Comparison of ENCODE assay signal across 8 mouse cellular contexts in the genomic region with DNA sequence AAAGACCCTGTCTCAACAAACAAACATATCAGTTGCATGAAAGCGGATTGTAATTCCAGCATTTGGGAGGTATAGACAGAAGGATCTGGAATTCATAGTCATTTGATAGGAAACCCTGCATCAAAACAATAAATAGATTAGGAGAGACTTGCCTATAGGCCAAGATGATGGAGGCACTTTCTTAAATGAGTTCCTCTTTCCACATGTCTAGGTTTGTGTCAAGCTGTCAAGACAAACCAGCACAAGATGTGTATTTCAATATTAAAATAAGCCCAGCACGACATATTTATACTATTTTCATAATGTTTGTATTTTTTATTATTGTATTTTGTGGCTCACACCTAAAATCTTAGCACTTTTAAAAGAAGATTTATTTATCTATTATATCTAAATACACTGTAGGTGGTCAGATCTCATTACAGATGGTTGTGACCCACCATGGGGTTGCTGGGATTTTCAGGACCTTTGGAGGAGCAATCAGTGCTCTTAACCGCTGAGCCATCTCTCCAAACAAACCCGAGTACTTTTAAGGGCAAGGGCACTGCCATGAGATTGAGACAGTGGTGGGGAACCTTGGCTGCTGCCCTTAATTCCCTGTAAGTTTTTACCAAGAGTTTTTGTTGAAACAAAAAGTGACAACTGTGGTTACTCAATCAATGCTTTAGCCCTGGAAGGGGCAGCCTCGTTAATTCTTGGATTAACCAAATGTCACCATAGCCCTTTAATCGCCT. TPM values are rescaled to one million over a fixed set of nuclear protein-coding genes. Genes with fewer than 3 reads are reported as not detected.
A peak's percentile ranks its signal among the peaks of the same experiment; 100 is the strongest.
DNase-seq lines count a peak whose midpoint lies in the region; ATAC-seq and TF ChIP-seq lines count a peak whose summit lies in the region.

No protein-coding gene starts in this region.

- no peak for TF ChIP-seq CTCF in heart, postnatal 0 days (IDR thresholded peaks at IDR 0.05; ENCODE audit: low read depth)
- no peak for TF ChIP-seq CTCF in G1E (IDR thresholded peaks at IDR 0.05; ENCODE audit: low read depth, low read length)

- peak; percentile 47 for ATAC-seq in heart, postnatal 0 days (ENCODE audit: insufficient read depth, low read depth)
- ATAC-seq in G1E (ENCODE audit: extremely low read depth, insufficient number of reproducible peaks, low FRiP score, poor library complexity, severe bottlenecking), result no peak
- peak; percentile 67 for ATAC-seq in hindbrain, embryonic 11.5 days (ENCODE audit: low FRiP score)
- ATAC-seq in midbrain, embryonic 12.5 days (ENCODE audit: low FRiP score, low read depth), result peak; percentile 70

- peak overlapping the region; percentile 66 for H3K4me3 ChIP-seq in heart, postnatal 0 days (ENCODE audit: low read depth, low read length)
- H3K4me3 ChIP-seq in G1E (ENCODE audit: low read depth, low read length), result peak overlapping the region; percentile 75
- peak overlapping the region; percentile 84 for H3K4me3 ChIP-seq in hindbrain, embryonic 11.5 days (ENCODE audit: low read depth, low read length)
- peak overlapping the region; percentile 89 for H3K4me3 ChIP-seq in midbrain, embryonic 12.5 days

- no peaks in the 10 kb centered on the region for H3K9me3 ChIP-seq in heart, postnatal 0 days (replicated peaks; ENCODE audit: control insufficient read depth, low read length)
- H3K9me3 ChIP-seq in G1E (replicated peaks), result no peaks in the 10 kb centered on the region
- no peaks in the 10 kb centered on the region for H3K9me3 ChIP-seq in hindbrain, embryonic 11.5 days (ENCODE audit: control insufficient read depth, low read length)
- H3K9me3 ChIP-seq in midbrain, embryonic 12.5 days, result no peaks in the 10 kb centered on the region

- no peaks in the 10 kb centered on the region for H3K27me3 ChIP-seq in heart, postnatal 0 days (ENCODE audit: control insufficient read depth, insufficient read depth, low read length)
- no peaks in the 10 kb centered on the region for H3K27me3 ChIP-seq in G1E (ENCODE audit: insufficient read depth, low read length)
- no peaks in the 10 kb centered on the region for H3K27me3 ChIP-seq in hindbrain, embryonic 11.5 days (ENCODE audit: control insufficient read depth, insufficient read depth, low read length)
- H3K27me3 ChIP-seq in midbrain, embryonic 12.5 days, result no peaks in the 10 kb centered on the region

- peak overlapping the region; percentile 95 for H3K27ac ChIP-seq in heart, postnatal 0 days (ENCODE audit: low read depth)
- peak overlapping the region; percentile 88; the same call in 1 of the 2 replicates for H3K27ac ChIP-seq in hindbrain, embryonic 11.5 days (ENCODE audit: low read depth, low read length)
- peak overlapping the region; percentile 92 for H3K27ac ChIP-seq in midbrain, embryonic 12.5 days (replicated peaks)

- 21% methylated on average over 6 of the region's 6 CpGs for WGBS in heart, postnatal 0 days
- 18% methylated on average over 6 of the region's 6 CpGs for WGBS in hindbrain, embryonic 11.5 days
- 22% methylated on average over 6 of the region's 6 CpGs for WGBS in midbrain, embryonic 12.5 days

- peak overlapping the region; percentile 89 for H3K4me2 ChIP-seq in heart, postnatal 0 days (ENCODE audit: low read depth, low read length)
- peak overlapping the region; percentile 82 for H3K4me2 ChIP-seq in hindbrain, embryonic 11.5 days (replicated peaks; ENCODE audit: low read depth, low read length)
- peak overlapping the region; percentile 95 for H3K4me2 ChIP-seq in midbrain, embryonic 12.5 days (replicated peaks)

- no peak for TF ChIP-seq EP300 in heart, postnatal 0 days (IDR thresholded peaks at IDR 0.05; ENCODE audit: low read depth)

- H3K4me1 ChIP-seq in heart, postnatal 0 days (ENCODE audit: control insufficient read depth, insufficient read depth), result peaks cover 16% of the 10 kb centered on the region
- H3K4me1 ChIP-seq in G1E (ENCODE audit: insufficient read depth, low read depth, low read length), result peaks cover 23% of the 10 kb centered on the region
- H3K4me1 ChIP-seq in hindbrain, embryonic 11.5 days (replicated peaks; ENCODE audit: control insufficient read depth, insufficient read depth, low read length), result peaks cover 2% of the 10 kb centered on the region; the same call in 1 of the 2 replicates
- H3K4me1 ChIP-seq in midbrain, embryonic 12.5 days, result peaks cover 22% of the 10 kb centered on the region

- DNase-seq in heart, postnatal 0 days (ENCODE audit: low spot score), result peak; percentile 30
- DNase-seq in heart, adult 8-10 months (ENCODE audit: low spot score), result no peak
- DNase-seq in G1E (ENCODE audit: low spot score), result no peak
- DNase-seq in hindbrain, embryonic 11.5 days (ENCODE audit: low spot score), result no peak
- DNase-seq in right cerebral cortex, postnatal 14 days, result no peak
- no peak for DNase-seq in cerebellum, postnatal 4 days (ENCODE audit: low spot score in 2 of 2)
- DNase-seq in spleen, adult 12 weeks (ENCODE audit: low spot score), result no peak

- H3K36me3 ChIP-seq in heart, postnatal 0 days (replicated peaks; ENCODE audit: control insufficient read depth, insufficient read depth, low read length), result peaks cover 49% of the 10 kb centered on the region
- peaks cover 52% of the 10 kb centered on the region for H3K36me3 ChIP-seq in G1E (replicated peaks)
- H3K36me3 ChIP-seq in hindbrain, embryonic 11.5 days (ENCODE audit: control insufficient read depth, insufficient read depth, low read length), result peaks cover 10% of the 10 kb centered on the region; the same call in 1 of the 2 replicates
- H3K36me3 ChIP-seq in midbrain, embryonic 12.5 days, result peaks cover 45% of the 10 kb centered on the region

- H3K9ac ChIP-seq in heart, postnatal 0 days (replicated peaks; ENCODE audit: low read depth, low read length), result peak overlapping the region; percentile 71
- peak overlapping the region; percentile 86 for H3K9ac ChIP-seq in hindbrain, embryonic 11.5 days (ENCODE audit: low read depth, low read length)
- peak overlapping the region; percentile 43; the same call in 1 of the 2 replicates for H3K9ac ChIP-seq in midbrain, embryonic 12.5 days (replicated peaks)

RNA-seq across cellular contexts. Expression of a gene that starts 0.5 kb away (rescaled TPM):
- 785 and 888 TPM in 2 replicates for total RNA-seq in heart, postnatal 0 days (2014; rRNA removed; ENCODE audit: low replicate concordance)
- polyA plus RNA-seq in heart, postnatal 0 days (2015; fragmentation: Nextera tagmentation; extraction: Ambion mirVana), result 816 and 864 TPM in 2 replicates
- 100 to 1,000 TPM; 559 to 671 (median 596) TPM for total RNA-seq in heart, adult 8-10 months (2022)
- 1,085 and 1,090 TPM in 2 replicates for total RNA-seq in G1E (2014; fragmentation: Nextera tagmentation)
- 2,177 and 2,187 TPM in 2 replicates for total RNA-seq in G1E (2017)
- polyA plus RNA-seq in G1E (2012), result 598 and 1,340 TPM in 2 replicates
- polyA plus RNA-seq in hindbrain, embryonic 11.5 days (2014; fragmentation: Nextera tagmentation; extraction: Ambion mirVana), result 1,221 and 1,232 TPM in 2 replicates
- 1,015 and 1,051 TPM in 2 replicates for polyA plus RNA-seq in midbrain, embryonic 12.5 days (2016; fragmentation: Nextera tagmentation; extraction: Ambion mirVana)

RNA-seq across cellular contexts. Expression of a gene that starts 10.0 kb away (rescaled TPM):
- 33.7 and 48.4 TPM in 2 replicates for total RNA-seq in heart, postnatal 0 days (2014; rRNA removed; ENCODE audit: low replicate concordance)
- 19.6 and 20.3 TPM in 2 replicates for polyA plus RNA-seq in heart, postnatal 0 days (2015; fragmentation: Nextera tagmentation; extraction: Ambion mirVana)
- 10 to 100 TPM; 19.2 to 23.5 (median 22.3) TPM for total RNA-seq in heart, adult 8-10 months (2022)
- total RNA-seq in G1E (2014; fragmentation: Nextera tagmentation) (36.2 and 38.0 TPM in 2 replicates), G1E (2017) (20.6 and 21.3 TPM in 2 replicates)
- 57.0 and 67.4 TPM in 2 replicates for polyA plus RNA-seq in G1E (2012)
- polyA plus RNA-seq in hindbrain, embryonic 11.5 days (2014; fragmentation: Nextera tagmentation; extraction: Ambion mirVana), result 22.2 and 25.1 TPM in 2 replicates
- 37.9 and 42.6 TPM in 2 replicates for polyA plus RNA-seq in midbrain, embryonic 12.5 days (2016; fragmentation: Nextera tagmentation; extraction: Ambion mirVana)

RNA-seq across cellular contexts. Expression of a gene that starts 10.7 kb away (rescaled TPM):
- total RNA-seq in heart, postnatal 0 days (2014; rRNA removed; ENCODE audit: low replicate concordance), result 289 and 303 TPM in 2 replicates
- polyA plus RNA-seq in heart, postnatal 0 days (2015; fragmentation: Nextera tagmentation; extraction: Ambion mirVana), result 170 and 183 TPM in 2 replicates
- 10 to 100 TPM; 65.3 to 88.1 (median 74.1) TPM for total RNA-seq in heart, adult 8-10 months (2022)
- total RNA-seq in G1E (2014; fragmentation: Nextera tagmentation), result 7.8 and 8.4 TPM in 2 replicates
- total RNA-seq in G1E (2017), result 17.0 and 28.6 TPM in 2 replicates
- polyA plus RNA-seq in G1E (2012), result 70.3 and 100 TPM in 2 replicates
- 204 and 207 TPM in 2 replicates for polyA plus RNA-seq in hindbrain, embryonic 11.5 days (2014; fragmentation: Nextera tagmentation; extraction: Ambion mirVana)
- polyA plus RNA-seq in midbrain, embryonic 12.5 days (2016; fragmentation: Nextera tagmentation; extraction: Ambion mirVana), result 202 and 212 TPM in 2 replicates

RNA-seq across cellular contexts. Expression of a gene that starts 16.9 kb away (rescaled TPM):
- 0.81 and 5.5 TPM in 2 replicates for total RNA-seq in heart, postnatal 0 days (2014; rRNA removed; ENCODE audit: low replicate concordance)
- 0.72 and 0.73 TPM in 2 replicates for polyA plus RNA-seq in heart, postnatal 0 days (2015; fragmentation: Nextera tagmentation; extraction: Ambion mirVana)
- 1 to 10 TPM; 1.4 to 3.4 (median 1.6) TPM for total RNA-seq in heart, adult 8-10 months (2022)
- total RNA-seq in G1E (2014; fragmentation: Nextera tagmentation) (0.53 and 0.63 TPM in 2 replicates), G1E (2017) (7.8 and 8.9 TPM in 2 replicates)
- polyA plus RNA-seq in G1E (2012), result 0.12 and 0.18 TPM in 2 replicates
- 0.08 TPM in 1 of 2 replicates, not detected in the other for polyA plus RNA-seq in hindbrain, embryonic 11.5 days (2014; fragmentation: Nextera tagmentation; extraction: Ambion mirVana)
- 0.15 and 0.22 TPM in 2 replicates for polyA plus RNA-seq in midbrain, embryonic 12.5 days (2016; fragmentation: Nextera tagmentation; extraction: Ambion mirVana)

RNA-seq across cellular contexts. Expression of a gene that starts 26.0 kb away (rescaled TPM):
- 0.31 and 0.99 TPM in 2 replicates for total RNA-seq in heart, postnatal 0 days (2014; rRNA removed; ENCODE audit: low replicate concordance)
- polyA plus RNA-seq in heart, postnatal 0 days (2015; fragmentation: Nextera tagmentation; extraction: Ambion mirVana), result 2.3 and 3.2 TPM in 2 replicates
- 1 to 10 TPM in 1 of 4 experiments, under 1 TPM in 3; 0.66 to 1.1 (median 0.80) TPM for total RNA-seq in heart, adult 8-10 months (2022)
- 14.7 and 16.2 TPM in 2 replicates for total RNA-seq in G1E (2014; fragmentation: Nextera tagmentation)
- 4.6 and 5.5 TPM in 2 replicates for total RNA-seq in G1E (2017)
- polyA plus RNA-seq in G1E (2012), result 1.4 and 1.8 TPM in 2 replicates
- 3.0 and 4.4 TPM in 2 replicates for polyA plus RNA-seq in hindbrain, embryonic 11.5 days (2014; fragmentation: Nextera tagmentation; extraction: Ambion mirVana)
- 2.8 and 3.1 TPM in 2 replicates for polyA plus RNA-seq in midbrain, embryonic 12.5 days (2016; fragmentation: Nextera tagmentation; extraction: Ambion mirVana)
